Mouse (Mus musculus): Measurements from ENCODE around the gene Slc6a20a.

Slc6a20a gene

GRCm38 (mm10) chr9:123638231-123638630 lies 40.5 kb downstream of the Slc6a20a start:
- no peak for DNase-seq (ENCODE audit: low spot score in 2 of 2)

- DNase-seq (ENCODE audit: low spot score in 2 of 2): no peak
Observed at GRCm38 (mm10) chr9:123636771-123637170, 41.9 kb downstream of the Slc6a20a start.

- no peak for DNase-seq (ENCODE audit: low spot score in 2 of 2)
Observed at GRCm38 (mm10) chr9:123632993-123633392, 45.7 kb downstream of the Slc6a20a start.

- DNase-seq (ENCODE audit: low spot score in 2 of 2): no peak
Observed at GRCm38 (mm10) chr9:123632281-123632680, 46.4 kb downstream of the Slc6a20a start, which contains the start of gene Slc6a20b. Gene Slc6a20b, minus strand, starts transcription at chr9:123632565.

GRCm38 (mm10) chr9:123631666-123632065 lies 47.0 kb downstream of the Slc6a20a start:
- DNase-seq (ENCODE audit: low spot score in 2 of 2): no peak

DNA sequence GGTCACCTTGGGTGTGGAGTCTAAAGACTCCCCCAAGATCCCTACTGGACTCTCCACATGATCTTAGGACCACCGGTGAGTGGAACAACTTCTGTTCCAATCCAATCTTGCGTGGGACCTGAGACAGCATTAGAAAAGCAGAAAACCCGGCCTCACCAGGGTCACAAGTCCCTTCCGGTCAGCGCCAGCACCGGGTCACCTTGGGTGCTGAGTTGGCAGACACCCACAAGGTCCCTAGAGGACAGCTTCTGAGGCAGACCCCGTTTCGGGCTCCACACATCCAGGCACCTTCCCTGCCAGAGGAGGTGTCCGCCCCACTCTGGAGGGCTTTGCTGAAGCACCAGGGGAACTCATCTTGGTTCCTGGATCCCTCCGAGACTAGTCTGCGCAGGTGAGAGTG lies 52.9 kb downstream of the Slc6a20a start:
- no peak for DNase-seq (ENCODE audit: low spot score in 2 of 2)

- no peak for DNase-seq (ENCODE audit: low spot score in 2 of 2)
Observed at GRCm38 (mm10) chr9:123624741-123625140, 53.9 kb downstream of the Slc6a20a start.

DNA sequence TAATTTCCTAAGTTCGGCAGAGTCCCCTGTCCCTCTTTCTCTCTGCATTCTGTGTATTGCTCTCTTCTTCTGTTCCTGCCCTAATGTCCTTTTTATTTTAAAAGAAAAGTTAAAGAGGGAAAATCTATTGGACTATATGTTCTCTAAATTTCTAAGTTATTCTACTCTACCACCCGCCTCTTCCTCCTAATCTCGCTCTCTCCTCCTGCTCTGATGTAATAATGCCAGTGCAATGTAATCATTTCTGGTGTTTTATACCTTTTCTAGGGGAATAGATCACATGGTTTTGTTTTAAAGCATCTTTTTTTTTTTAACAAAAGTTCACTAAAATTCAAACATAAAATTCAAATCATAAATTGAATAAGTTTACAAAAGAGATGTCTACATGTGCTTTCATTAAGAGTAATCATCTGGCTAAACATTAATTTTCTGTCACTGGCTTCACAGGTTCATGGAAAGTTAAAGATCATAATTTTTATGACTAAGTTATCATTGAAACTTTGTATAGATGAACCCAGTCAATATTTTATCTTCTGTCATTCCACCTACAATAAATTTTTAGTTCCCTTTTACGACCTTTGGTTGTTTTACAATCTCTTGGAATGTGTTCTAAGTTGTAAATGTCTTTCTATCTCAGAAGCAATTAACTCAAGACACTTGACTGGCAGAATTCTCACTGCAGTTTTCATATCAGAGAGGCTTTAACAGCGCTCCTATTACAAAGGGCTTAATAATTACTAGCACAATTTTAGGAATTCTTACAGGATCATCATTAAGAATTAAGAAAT lies 58.2 kb downstream of the Slc6a20a start:
- DNase-seq (ENCODE audit: low spot score in 2 of 2): no peak

DNA sequence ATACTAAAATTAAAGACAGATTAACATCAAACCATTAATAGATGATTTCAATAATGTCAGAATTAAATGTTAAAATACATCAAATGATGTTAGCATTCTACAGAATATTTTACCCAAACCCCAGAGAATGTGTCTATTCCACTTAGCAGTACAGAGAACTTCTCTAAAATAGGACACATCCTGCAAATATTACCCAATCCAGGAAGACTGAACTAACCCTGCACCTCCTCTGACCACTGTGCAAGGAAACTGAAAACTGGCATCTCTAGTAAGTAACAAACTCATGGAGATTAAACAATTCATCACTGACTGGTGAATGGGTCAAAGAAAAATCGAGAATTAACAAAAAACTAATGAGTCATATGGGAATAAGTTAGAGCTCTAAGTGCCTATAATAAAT lies 77.2 kb downstream of the Slc6a20a start:
- DNase-seq (ENCODE audit: low spot score in 2 of 2): no peak

GRCm38 (mm10) chr9:123597376-123597775 lies 81.3 kb downstream of the Slc6a20a start:
- DNase-seq (ENCODE audit: low spot score in 2 of 2): no peak

DNA sequence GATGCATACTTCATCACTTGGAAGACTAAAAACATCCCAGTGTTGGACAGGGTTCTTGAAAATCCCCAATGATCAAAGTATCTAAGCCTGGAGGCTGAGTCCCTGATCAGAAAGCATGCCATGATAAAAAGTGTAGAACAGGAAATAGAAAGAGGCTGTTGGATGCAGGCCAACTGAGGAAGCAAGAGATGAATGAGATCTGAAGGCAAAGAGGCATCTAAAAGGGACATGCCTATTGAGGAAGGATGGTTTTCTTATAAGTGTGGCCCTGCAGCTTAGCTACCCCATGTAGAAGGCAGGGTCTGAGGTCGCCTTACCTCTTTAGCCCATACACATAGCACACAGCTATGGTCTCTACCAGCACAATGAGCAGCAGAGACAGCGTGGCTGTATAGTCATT lies 81.8 kb downstream of the Slc6a20a start:
- no peak for DNase-seq (ENCODE audit: low spot score in 2 of 2)

- no peak for DNase-seq (ENCODE audit: low spot score in 2 of 2)
Observed at GRCm38 (mm10) chr9:123595194-123595593, 83.5 kb downstream of the Slc6a20a start.

DNA sequence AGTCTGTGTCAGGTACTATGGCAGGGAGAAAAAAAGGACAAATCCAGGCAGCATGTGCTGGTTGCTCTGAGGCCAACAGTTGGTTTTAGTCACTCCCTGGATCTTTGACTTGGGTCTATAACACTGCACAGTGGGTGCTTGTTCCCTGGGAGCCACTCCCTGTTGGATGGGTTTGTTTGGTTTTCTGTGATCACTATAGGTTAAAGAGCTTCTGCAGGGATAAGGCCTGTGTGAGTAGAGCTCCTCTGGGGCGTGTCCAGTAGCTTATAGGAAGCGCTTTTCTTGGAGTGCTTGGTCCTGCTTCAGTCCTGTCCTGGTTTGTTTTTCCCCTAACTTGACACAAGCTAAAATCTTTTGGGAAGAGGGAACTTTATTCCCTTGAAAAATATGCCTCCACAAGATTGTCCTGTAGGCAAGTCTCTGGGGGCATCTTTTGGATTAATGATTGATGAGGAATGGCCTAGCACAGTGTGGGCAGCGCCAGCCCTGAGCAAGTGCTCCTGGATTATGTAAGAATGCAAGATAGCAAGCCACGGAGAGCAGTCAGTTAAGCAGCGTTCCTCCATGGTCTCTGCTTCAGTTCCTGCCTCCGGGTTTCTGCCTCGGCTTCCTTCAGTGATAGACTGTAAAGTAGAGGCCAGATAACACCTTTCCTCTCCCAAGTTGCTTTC lies 89.3 kb downstream of the Slc6a20a start:
- no peak for DNase-seq (ENCODE audit: low spot score in 2 of 2)
